Mouse (Mus musculus): ENCODE data around the gene Rnf145.

DNA sequence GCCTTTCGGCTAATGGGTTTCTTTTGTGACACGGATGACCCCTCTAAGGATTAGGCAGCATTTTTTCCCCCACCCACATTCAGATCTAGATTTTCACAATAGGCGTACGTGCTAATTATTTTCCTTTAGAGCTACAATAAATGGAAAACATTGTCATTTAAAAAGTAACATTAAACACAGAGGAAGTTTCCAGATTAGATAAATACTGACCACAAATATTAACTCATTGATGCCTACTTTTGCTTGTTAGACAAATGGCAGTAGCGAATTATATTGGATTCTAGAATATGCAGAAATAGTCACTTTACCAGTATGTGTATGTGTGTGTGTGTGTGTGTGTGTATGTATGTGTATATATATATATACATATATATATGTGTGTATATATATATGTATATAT is 3.8 kb downstream of the Rnf145 start:
- no peak for TF ChIP-seq CTCF (IDR thresholded peaks at IDR 0.05; ENCODE audit: low read depth)
- TF ChIP-seq EP300 (IDR thresholded peaks at IDR 0.05; ENCODE audit: low read depth): no peak

Measured in liver, embryonic 14.5 days (tissue).